Mouse (Mus musculus) neural tube, embryonic 14.5 days (tissue): ENCODE data around the gene Mn1. TPM values are rescaled to one million over a fixed set of nuclear protein-coding genes. Genes with fewer than 3 reads are reported as not detected.

Source experiments
- ATAC-seq: fragments of 200-750 bp; cut with Nextera tagmentation; 2 replicates; pipeline ENCODE4 v1.8.0; 2017; ENCODE audit warnings: low read depth, mild to moderate bottlenecking, moderate TSS enrichment, moderate library complexity
- H3K27ac ChIP-seq: fragments of 300-500 bp; sonication (generic); 2 replicates; pipeline ENCODE4 v1.5.1; 2014; ENCODE audit warnings: low read depth, mild to moderate bottlenecking, control low read depth, low read length, moderate library complexity, mixed read lengths
- H3K27me3 ChIP-seq: fragments of 300-500 bp; sonication (generic); 2 replicates; pipeline ENCODE4 v1.6.1; 2014; ENCODE audit warnings: low read length; ENCODE audit not compliant: control insufficient read depth, insufficient read depth
- H3K36me3 ChIP-seq: fragments of 300-500 bp; sonication (generic); 2 replicates; pipeline ENCODE4 v1.6.1; 2014; ENCODE audit warnings: low read length, mixed read lengths; ENCODE audit not compliant: control insufficient read depth, insufficient read depth
- H3K4me1 ChIP-seq: fragments of 300-500 bp; sonication (generic); 2 replicates; pipeline ENCODE4 v1.6.1; 2014; ENCODE audit warnings: low read length; ENCODE audit not compliant: control insufficient read depth, insufficient read depth
- H3K4me2 ChIP-seq: fragments of 300-500 bp; sonication (generic); 2 replicates; pipeline ENCODE4 v1.6.1; 2014; ENCODE audit warnings: mild to moderate bottlenecking, low read depth, low read length, control low read depth
- H3K4me3 ChIP-seq: fragments of 300-500 bp; sonication (generic); 2 replicates; pipeline ENCODE4 v1.5.1; 2014; ENCODE audit warnings: low read depth, low read length, control low read depth, mixed read lengths
- H3K9ac ChIP-seq: fragments of 300-500 bp; sonication (generic); replicated peaks from 2 replicates; pipeline ENCODE4 v1.6.1; 2014; ENCODE audit warnings: low read depth, mild to moderate bottlenecking, control low read depth, low read length, mixed read lengths
- H3K9me3 ChIP-seq: fragments of 300-500 bp; sonication (generic); 2 replicates; pipeline ENCODE4 v1.6.1; 2016; ENCODE audit warnings: low read length; ENCODE audit not compliant: control insufficient read depth
- whole genome bisulfite sequencing: fragments of 180-500 bp; shearing (Covaris S2); extraction: QIAGEN DNeasy Blood & Tissue Kit; methylation state at CpG from one replicate; pipeline ENCODE4 v1.1.7; 2014; 5-methylcytosine and 5-hydroxymethylcytosine counted together
- polyA plus RNA-seq: library from polyadenylated mRNA; unstranded; fragments of >200 nt; fragmentation: Nextera tagmentation; extraction: Ambion mirVana; gene quantifications from 2 replicates; pipeline ENCODE4 v1.2.1, GENCODE M21; 2014

The Mn1 gene
- polyA plus RNA-seq, 1 experiment from 2014 or later = 18.6 TPM

GRCm38 (mm10) chr5:111402651-111402996 lies 14.5 kb upstream of the Mn1 start:
- Histone ChIP-seq H3K27ac (no peak overlapping the region), H3K27me3 (no peaks in the 10 kb centered on the region), H3K36me3 (no peaks in the 10 kb centered on the region), H3K4me1 (no peaks in the 10 kb centered on the region), H3K9me3 (no peaks in the 10 kb centered on the region), H3K9ac (no peak overlapping the region), H3K4me2 (no peak overlapping the region), H3K4me3 (no peak overlapping the region)
- ATAC-seq = no peak
- WGBS = 87% methylated on average over 6 of the region's 6 CpGs

DNA sequence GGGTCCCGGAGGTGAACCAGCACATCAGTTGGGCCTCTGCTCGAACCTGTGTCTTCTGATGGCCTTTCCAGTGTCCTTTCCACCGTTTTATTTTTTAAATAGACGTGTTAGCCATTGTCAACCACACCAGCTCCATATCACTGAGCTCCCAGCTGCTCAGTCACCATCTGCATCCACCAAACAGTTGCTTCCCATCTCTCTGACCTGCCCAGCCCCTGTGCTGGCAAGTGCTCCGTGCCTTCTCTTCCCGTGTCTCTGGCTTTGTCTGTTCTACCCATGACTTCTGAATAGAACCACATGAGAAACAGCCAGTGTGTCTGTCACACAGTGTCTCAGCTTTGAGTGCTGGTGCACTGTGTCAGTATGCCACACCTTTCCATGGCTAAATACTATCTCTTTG lies 12.4 kb upstream of the Mn1 start:
- Histone ChIP-seq H3K4me3 (no peak overlapping the region), H3K27ac (no peak overlapping the region), H3K4me1 (peaks cover 11% of the 10 kb centered on the region; the same call in 1 of the 2 replicates), H3K36me3 (no peaks in the 10 kb centered on the region), H3K27me3 (no peaks in the 10 kb centered on the region), H3K9ac (no peak overlapping the region), H3K4me2 (no peak overlapping the region), H3K9me3 (no peaks in the 10 kb centered on the region)
- ATAC-seq = no peak
- 83% methylated on average over 6 of the region's 6 CpGs for WGBS

DNA sequence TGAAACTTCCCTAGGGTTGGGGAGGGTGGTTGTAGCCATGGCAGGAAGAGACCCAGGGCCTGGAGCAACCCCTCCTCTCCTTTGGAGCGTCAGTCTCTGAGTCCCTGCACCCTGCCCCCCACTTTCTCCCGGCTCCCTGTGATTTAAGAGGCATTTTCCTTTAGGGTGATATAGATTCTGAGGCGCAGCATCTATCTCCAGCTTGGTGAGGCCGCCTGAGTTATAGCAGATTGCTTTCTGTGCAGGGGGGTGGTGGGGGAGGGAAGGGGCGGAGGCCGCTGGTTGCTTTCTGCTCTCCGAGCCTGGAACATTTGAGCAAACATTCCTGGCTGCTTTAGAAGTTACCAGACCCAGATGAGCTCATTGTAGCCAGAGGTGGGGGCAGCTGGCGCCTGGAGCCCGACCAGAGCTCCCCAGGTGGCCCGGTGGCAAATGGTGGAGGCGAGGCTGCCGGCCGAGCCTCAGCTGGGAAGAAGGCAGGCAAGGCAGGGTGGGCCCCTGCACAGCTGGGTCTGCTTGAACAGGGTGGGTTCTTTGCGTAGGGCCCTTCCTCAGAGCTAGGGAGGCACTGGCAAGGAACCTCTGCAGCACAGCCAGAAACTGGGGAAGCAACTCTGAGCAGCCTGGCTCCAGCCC lies 8.6 kb upstream of the Mn1 start:
- ATAC-seq = peak; percentile 67; the same call in 1 of the 2 replicates
- 6% methylated on average over 14 of the region's 14 CpGs for WGBS
- H3K9ac ChIP-seq = no peak overlapping the region

DNA sequence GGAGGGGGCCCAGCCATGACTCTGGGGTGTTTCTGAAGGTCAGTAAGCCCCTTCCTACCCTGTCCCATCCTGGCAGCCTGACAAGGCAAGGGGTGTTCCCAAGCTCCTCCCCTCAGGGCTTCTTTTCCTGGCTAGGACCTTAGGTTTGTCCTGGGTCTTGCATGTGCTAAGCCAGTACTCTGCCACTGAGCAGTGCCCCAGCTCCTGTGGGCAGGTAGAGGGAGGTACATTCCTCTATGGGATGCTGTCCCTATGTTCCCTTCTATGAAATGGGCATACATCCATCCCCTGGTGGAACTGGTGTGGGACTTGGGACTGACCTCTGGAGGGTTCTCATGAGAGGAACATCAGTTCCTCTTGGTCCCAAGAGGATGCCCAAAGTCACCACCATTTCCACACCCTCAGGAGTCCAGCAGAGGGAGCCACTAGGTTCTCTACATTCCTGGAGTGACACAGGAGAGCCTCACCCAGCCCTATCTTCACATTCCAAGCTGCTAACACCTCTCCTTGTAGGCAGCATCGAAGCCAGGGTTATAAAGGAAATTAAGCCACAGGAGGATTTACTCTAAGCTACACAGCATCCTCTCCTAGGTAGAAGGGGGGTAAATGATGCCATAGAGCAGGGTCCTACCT lies 7.6 kb upstream of the Mn1 start:
- 8% methylated on average over 1 of the region's 1 CpGs for WGBS
- Histone ChIP-seq H3K4me2 (no peak overlapping the region), H3K4me3 (no peak overlapping the region), H3K36me3 (no peaks in the 10 kb centered on the region), H3K4me1 (peaks cover 11% of the 10 kb centered on the region; the same call in 1 of the 2 replicates), H3K27ac (0 out of 2 replicates have a peak overlapping the region, but pooled peaks have one; percentile 24), H3K27me3 (no peaks in the 10 kb centered on the region), H3K9ac (no peak overlapping the region), H3K9me3 (no peaks in the 10 kb centered on the region)
- ATAC-seq = no peak

More for the DNA sequence above, 8.6 kb upstream of the Mn1 start:
- Histone ChIP-seq H3K9me3 (no peaks in the 10 kb centered on the region), H3K4me3 (no peak overlapping the region), H3K4me1 (peaks cover 11% of the 10 kb centered on the region; the same call in 1 of the 2 replicates), H3K4me2 (no peak overlapping the region), H3K36me3 (no peaks in the 10 kb centered on the region), H3K27ac (0 out of 2 replicates have a peak overlapping the region, but pooled peaks have one; percentile 24), H3K27me3 (no peaks in the 10 kb centered on the region)

GRCm38 (mm10) chr5:111410665-111411064 lies 6.5 kb upstream of the Mn1 start:
- H3K4me2 ChIP-seq = no peak overlapping the region
- no peak overlapping the region for H3K4me3 ChIP-seq
- no peaks in the 10 kb centered on the region for H3K9me3 ChIP-seq
- no peak overlapping the region for H3K27ac ChIP-seq
- no peaks in the 10 kb centered on the region for H3K27me3 ChIP-seq
- no peak for ATAC-seq
- WGBS = 78% methylated on average over 3 of the region's 3 CpGs
- H3K9ac ChIP-seq = no peak overlapping the region
- no peaks in the 10 kb centered on the region for H3K36me3 ChIP-seq
- peaks cover 12% of the 10 kb centered on the region; the same call in 1 of the 2 replicates for H3K4me1 ChIP-seq

DNA sequence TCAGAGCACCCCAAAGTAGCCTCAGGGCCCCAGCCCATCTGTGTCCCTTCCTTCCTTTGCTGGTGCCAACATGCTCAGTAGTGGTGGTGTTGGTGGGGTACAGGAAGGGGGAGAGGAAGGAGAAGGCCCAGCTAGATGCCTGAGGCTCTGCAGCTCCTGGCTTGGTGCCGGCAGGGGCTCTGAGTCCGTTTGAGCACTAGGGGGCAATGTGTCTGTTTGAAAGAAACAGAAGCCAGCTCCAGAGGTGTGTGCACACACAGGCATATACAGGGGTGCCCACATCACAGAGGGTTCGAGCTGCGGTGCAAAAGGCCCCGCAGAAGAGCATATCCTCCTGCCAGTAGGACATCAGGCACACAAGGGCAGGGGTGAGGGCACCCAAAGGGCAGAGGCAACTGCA lies 3.0 kb upstream of the Mn1 start:
- Histone ChIP-seq H3K27me3 (peaks cover 2% of the 10 kb centered on the region; the same call in 1 of the 2 replicates), H3K27ac (no peak overlapping the region), H3K9ac (no peak overlapping the region), H3K4me3 (no peak overlapping the region), H3K9me3 (no peaks in the 10 kb centered on the region), H3K36me3 (no peaks in the 10 kb centered on the region), H3K4me1 (peaks cover 14% of the 10 kb centered on the region), H3K4me2 (no peak overlapping the region)
- WGBS = 0% methylated on average over 5 of the region's 5 CpGs
- ATAC-seq = peak; percentile 29; the same call in 1 of the 2 replicates

DNA sequence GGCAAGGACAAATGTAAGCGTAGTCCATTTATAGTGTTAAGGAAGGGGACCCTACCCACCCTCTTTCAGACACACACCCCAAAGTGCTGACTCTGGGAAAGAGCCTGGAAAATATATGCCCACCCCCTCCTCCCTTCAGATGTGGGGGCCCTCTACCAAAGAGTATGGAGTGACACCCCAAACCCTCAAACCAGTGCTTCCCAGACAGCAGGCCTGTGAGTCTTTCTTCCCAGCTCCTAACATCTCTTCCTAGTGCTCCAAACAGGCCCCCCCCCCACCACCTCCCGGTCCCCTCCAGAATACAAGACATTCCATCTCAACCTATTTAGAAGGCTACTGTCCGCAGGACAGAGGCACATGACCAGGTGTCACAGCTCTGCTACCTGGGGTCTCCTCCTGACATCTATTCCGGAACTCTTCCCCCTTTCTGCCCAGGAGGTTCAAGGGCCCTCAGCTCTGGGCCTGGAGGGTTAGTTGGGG lies 2.4 kb upstream of the Mn1 start:
- ATAC-seq = no peak
- Histone ChIP-seq H3K4me3 (no peak overlapping the region), H3K9me3 (no peaks in the 10 kb centered on the region), H3K27ac (no peak overlapping the region; the same call in 1 of the 2 replicates), H3K36me3 (no peaks in the 10 kb centered on the region; the same call in 1 of the 2 replicates), H3K4me2 (peak overlapping the region; percentile 96; the same call in 1 of the 2 replicates), H3K9ac (no peak overlapping the region), H3K27me3 (peaks cover 2% of the 10 kb centered on the region; the same call in 1 of the 2 replicates), H3K4me1 (peaks cover 20% of the 10 kb centered on the region)
- 39% methylated on average over 4 of the region's 4 CpGs for WGBS

- H3K9ac ChIP-seq = no peak overlapping the region
- under 1% methylated on average over 14 of the region's 14 CpGs for WGBS
- H3K4me2 ChIP-seq = peak overlapping the region; percentile 96
- H3K36me3 ChIP-seq = no peaks in the 10 kb centered on the region; the same call in 1 of the 2 replicates
- ATAC-seq = no peak
- H3K27me3 ChIP-seq = peaks cover 2% of the 10 kb centered on the region; the same call in 1 of the 2 replicates
- H3K27ac ChIP-seq = no peak overlapping the region
- peaks cover 25% of the 10 kb centered on the region for H3K4me1 ChIP-seq
- H3K9me3 ChIP-seq = no peaks in the 10 kb centered on the region
- H3K4me3 ChIP-seq = peak overlapping the region; percentile 78
These were observed 1.6 kb upstream of the Mn1 start for GRCm38 (mm10) chr5:111415575-111415974.

- H3K4me3 ChIP-seq = peak overlapping the region; percentile 78
- peak overlapping the region; percentile 85; the same call in 1 of the 2 replicates for H3K9ac ChIP-seq
- ATAC-seq = no peak
- peaks cover 26% of the 10 kb centered on the region for H3K4me1 ChIP-seq
- H3K4me2 ChIP-seq = peak overlapping the region; percentile 96
- 0% methylated on average over 13 of the region's 13 CpGs for WGBS
- no peak overlapping the region; the same call in 1 of the 2 replicates for H3K27ac ChIP-seq
- H3K36me3 ChIP-seq = no peaks in the 10 kb centered on the region; the same call in 1 of the 2 replicates
- H3K9me3 ChIP-seq = no peaks in the 10 kb centered on the region
- peaks cover 2% of the 10 kb centered on the region; the same call in 1 of the 2 replicates for H3K27me3 ChIP-seq
These were observed 1.1 kb upstream of the Mn1 start for GRCm38 (mm10) chr5:111416048-111416447.
